Mouse (Mus musculus): Measurements from ENCODE around the gene Negr1.

DNA sequence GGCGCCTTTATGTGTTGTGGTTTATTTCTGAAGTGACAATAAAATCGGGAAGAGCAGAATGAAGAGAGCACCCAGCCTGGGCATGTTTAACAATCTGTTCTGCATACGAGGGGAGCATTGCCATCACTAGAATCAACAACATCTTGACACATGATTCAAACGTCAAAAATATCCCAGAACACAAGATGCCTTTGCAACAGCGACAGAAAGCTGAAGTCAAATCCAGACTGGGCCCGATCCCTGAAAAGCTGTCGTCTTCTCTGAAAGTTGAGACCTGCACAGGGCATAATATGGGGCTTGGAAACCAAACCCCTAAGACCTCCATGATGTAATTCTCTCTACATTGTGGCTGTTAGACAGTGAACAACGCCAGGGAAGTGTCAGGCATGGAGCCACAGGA lies 642.0 kb downstream of the Negr1 start:
- no peak for TF ChIP-seq CTCF (IDR thresholded peaks at IDR 0.05; ENCODE audit: low read depth, low read length)
- no peak for TF ChIP-seq EP300 (IDR thresholded peaks at IDR 0.05; ENCODE audit: insufficient read depth, low read depth, low read length)

Measured in ES-Bruce4 (cell line).